8 mouse cellular contexts compared by ENCODE assay signal in the genomic region with DNA sequence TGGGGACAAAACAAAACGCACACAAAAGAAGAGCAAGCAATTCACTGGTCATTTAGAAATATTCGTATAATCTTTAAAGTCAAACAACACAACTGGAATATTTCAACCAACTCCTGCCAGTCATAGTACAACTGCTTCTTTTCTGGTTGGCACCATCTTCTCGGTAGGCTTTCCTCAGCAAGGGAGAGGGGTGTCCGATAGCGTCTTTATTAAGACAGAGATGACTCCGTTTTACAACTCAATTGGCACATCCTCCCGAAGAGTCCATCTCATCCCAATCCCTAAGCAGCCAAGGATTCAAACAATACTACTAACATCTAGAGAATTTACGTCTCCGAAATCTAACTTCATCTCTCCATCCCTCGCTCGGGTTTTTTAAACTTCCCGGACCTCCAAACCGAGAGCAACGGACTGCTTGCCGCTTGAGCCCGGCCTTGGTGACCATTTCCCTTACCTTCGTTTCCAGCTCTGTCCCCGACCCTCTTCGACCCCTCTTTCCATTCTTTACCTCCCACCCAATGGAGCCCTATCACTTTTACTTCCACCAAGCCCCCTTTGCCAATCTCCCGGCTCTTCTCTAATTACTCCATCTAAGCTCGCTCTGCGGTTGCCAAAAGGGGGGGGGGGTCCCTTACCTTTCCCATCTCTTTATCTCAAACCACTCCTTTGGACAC. TPM values are rescaled to one million over a fixed set of nuclear protein-coding genes. Genes with fewer than 3 reads are reported as not detected.
DNase-seq lines count a peak whose midpoint lies in the region; ATAC-seq and TF ChIP-seq lines count a peak whose summit lies in the region.

No protein-coding gene starts in this region.

- peak overlapping the region; percentile 70 for H3K4me2 ChIP-seq in limb, embryonic 11.5 days (ENCODE audit: low read depth, severe bottlenecking)
- H3K4me2 ChIP-seq in neural tube, embryonic 14.5 days (ENCODE audit: low read depth, low read length), result peak overlapping the region; percentile 68

- H3K9ac ChIP-seq in limb, embryonic 11.5 days (ENCODE audit: low read length), result peak overlapping the region; percentile 73
- H3K9ac ChIP-seq in neural tube, embryonic 14.5 days (replicated peaks; ENCODE audit: low read depth, low read length), result peak overlapping the region; percentile 78

- peaks cover 3% of the 10 kb centered on the region; the same call in 1 of the 2 replicates for H3K36me3 ChIP-seq in spleen, adult 2 months (ENCODE audit: control insufficient read depth, insufficient read depth, low read length)
- H3K36me3 ChIP-seq in limb, embryonic 11.5 days (ENCODE audit: control insufficient read depth, insufficient read depth, low read length), result no peaks in the 10 kb centered on the region
- H3K36me3 ChIP-seq in neural tube, embryonic 14.5 days (ENCODE audit: control insufficient read depth, insufficient read depth, low read length), result no peaks in the 10 kb centered on the region

- H3K4me1 ChIP-seq in spleen, adult 2 months (ENCODE audit: control insufficient read depth, insufficient read depth, insufficient read length), result peaks cover 22% of the 10 kb centered on the region; the same call in 1 of the 2 replicates
- H3K4me1 ChIP-seq in limb, embryonic 11.5 days (ENCODE audit: control insufficient read depth, insufficient read depth, low read length), result peaks cover 29% of the 10 kb centered on the region
- H3K4me1 ChIP-seq in neural tube, embryonic 14.5 days (ENCODE audit: control insufficient read depth, insufficient read depth, low read length), result peaks cover 31% of the 10 kb centered on the region

- TF ChIP-seq POLR2A in spleen, adult 2 months (IDR thresholded peaks at IDR 0.05; ENCODE audit: low read depth, low read length), result no peak

- no peaks in the 10 kb centered on the region for H3K9me3 ChIP-seq in limb, embryonic 11.5 days (ENCODE audit: control insufficient read depth, low read length)
- H3K9me3 ChIP-seq in neural tube, embryonic 14.5 days (ENCODE audit: control insufficient read depth, low read length), result no peaks in the 10 kb centered on the region

- whole genome bisulfite sequencing in spleen, adult 2 months, result 2% methylated on average over 22 of the region's 22 CpGs
- WGBS in limb, embryonic 11.5 days, result under 1% methylated on average over 22 of the region's 22 CpGs
- WGBS in neural tube, embryonic 14.5 days, result under 1% methylated on average over 20 of the region's 22 CpGs

- DNase-seq in adrenal gland, postnatal 10 days, result peak; percentile 9
- no peak for DNase-seq in adrenal gland, postnatal 14 days
- no peak for DNase-seq in spleen, adult 2 months (ENCODE audit: low read depth in 1 of 2, low spot score in 2 of 2)
- DNase-seq in spleen, postnatal 4 days (ENCODE audit: low spot score in 2 of 2), result no peak
- no peak for DNase-seq in limb, embryonic 11.5 days (ENCODE audit: low spot score)
- no peak for DNase-seq in urinary bladder, adult 2 months (ENCODE audit: low spot score)
- no peak for DNase-seq in spleen, postnatal 10 days (ENCODE audit: low spot score in 2 of 2)

- H3K4me3 ChIP-seq in spleen, adult 2 months (ENCODE audit: extremely low read depth, insufficient read depth, insufficient read length), result peak overlapping the region; percentile 92
- H3K4me3 ChIP-seq in limb, embryonic 11.5 days (ENCODE audit: low read depth, low read length), result peak overlapping the region; percentile 86
- peak overlapping the region; percentile 82 for H3K4me3 ChIP-seq in neural tube, embryonic 14.5 days (ENCODE audit: low read depth, low read length)

- H3K27me3 ChIP-seq in spleen, adult 2 months (ENCODE audit: control insufficient read depth, insufficient read depth, low read length), result no peaks in the 10 kb centered on the region
- H3K27me3 ChIP-seq in limb, embryonic 11.5 days (ENCODE audit: control insufficient read depth, insufficient read depth, low read length), result no peaks in the 10 kb centered on the region
- no peaks in the 10 kb centered on the region for H3K27me3 ChIP-seq in neural tube, embryonic 14.5 days (ENCODE audit: control insufficient read depth, insufficient read depth, low read length)

- no peak for ATAC-seq in limb, embryonic 11.5 days (ENCODE audit: insufficient number of reproducible peaks, low FRiP score, low TSS enrichment, low read depth)
- peak; percentile 16; the same call in 1 of the 2 replicates for ATAC-seq in neural tube, embryonic 14.5 days (ENCODE audit: low read depth)

- H3K27ac ChIP-seq in spleen, adult 2 months (ENCODE audit: insufficient read depth, low read length), result peak overlapping the region; percentile 86
- no peak overlapping the region; the same call in 1 of the 2 replicates for H3K27ac ChIP-seq in limb, embryonic 11.5 days (replicated peaks; ENCODE audit: low read depth, low read length)
- peak overlapping the region; percentile 69 for H3K27ac ChIP-seq in neural tube, embryonic 14.5 days (ENCODE audit: low read depth, low read length)

- no peak for TF ChIP-seq CTCF in spleen, adult 2 months (IDR thresholded peaks at IDR 0.05; ENCODE audit: extremely low read depth, insufficient read depth, insufficient read length, insufficient replicate concordance)

RNA-seq across cellular contexts. Expression of gene Arid3b, which starts 0.6 kb away (rescaled TPM):
- total RNA-seq in adrenal gland, postnatal 10 days (2021), result 1 to 10 TPM; 3.3 to 4.4 TPM
- total RNA-seq in adrenal gland, postnatal 14 days (2021), result 4.2 and 6.1 TPM in 2 replicates
- polyA plus RNA-seq in spleen, adult 2 months (2012; rRNA removed), result 35.2 and 38.6 TPM in 2 replicates
- polyA plus RNA-seq in limb, embryonic 11.5 days (2014; fragmentation: Nextera tagmentation; extraction: Ambion mirVana), result 35.8 and 38.9 TPM in 2 replicates
- 6.3 and 7.3 TPM in 2 replicates for polyA plus RNA-seq in neural tube, embryonic 14.5 days (2014; fragmentation: Nextera tagmentation; extraction: Ambion mirVana)
- 5.6 and 6.7 TPM in 2 replicates for polyA plus RNA-seq in urinary bladder, adult 2 months (2012; rRNA removed)
